Mouse (Mus musculus) liver, embryonic 12.5 days (tissue): ENCODE results near the gene Rnf40. TPM values are rescaled to one million over a fixed set of nuclear protein-coding genes. Genes with fewer than 3 reads are reported as not detected.

ENCODE experiments used
- ATAC-seq: fragments of 200-750 bp; cut with Nextera tagmentation; 2 replicates; pipeline ENCODE4 v1.8.0; 2017; ENCODE audit warnings: moderate number of reproducible peaks, mild to moderate bottlenecking, moderate library complexity
- H3K27ac ChIP-seq: fragments of 300-500 bp; sonication (generic); 2 replicates; pipeline ENCODE4 v1.5.1; 2016; ENCODE audit warnings: mild to moderate bottlenecking
- H3K27me3 ChIP-seq: fragments of 300-500 bp; sonication (generic); replicated peaks from 2 replicates; pipeline ENCODE4 v1.6.1; 2016; ENCODE audit warnings: mild to moderate bottlenecking, moderate library complexity
- H3K36me3 ChIP-seq: fragments of 300-500 bp; sonication (generic); 2 replicates; pipeline ENCODE4 v1.6.1; 2016; ENCODE audit warnings: mild to moderate bottlenecking, moderate library complexity
- H3K4me1 ChIP-seq: fragments of 300-500 bp; sonication (generic); 2 replicates; pipeline ENCODE4 v1.6.1; 2016
- H3K4me2 ChIP-seq: fragments of 300-500 bp; sonication (generic); 2 replicates; pipeline ENCODE4 v1.6.1; 2016; ENCODE audit warnings: mild to moderate bottlenecking, moderate library complexity
- H3K4me3 ChIP-seq: fragments of 300-500 bp; sonication (generic); 2 replicates; pipeline ENCODE4 v1.5.1; 2016; ENCODE audit warnings: mild to moderate bottlenecking, moderate library complexity
- H3K9ac ChIP-seq: fragments of 300-500 bp; sonication (generic); 2 replicates; pipeline ENCODE4 v1.6.1; 2016; ENCODE audit warnings: mild to moderate bottlenecking, moderate library complexity
- H3K9me3 ChIP-seq: fragments of 300-500 bp; sonication (generic); replicated peaks from 2 replicates; pipeline ENCODE4 v1.6.1; 2016; ENCODE audit warnings: mild to moderate bottlenecking, moderate library complexity
- WGBS: fragments of 180-500 bp; shearing (Covaris S2); methylation state at CpG from one replicate; pipeline ENCODE4 v1.1.7; 2016; ENCODE audit not compliant: insufficient replicate concordance; 5-methylcytosine and 5-hydroxymethylcytosine counted together
- polyA plus RNA-seq: library from polyadenylated mRNA; unstranded; fragments of >200 nt; fragmentation: Nextera tagmentation; extraction: Ambion mirVana; gene quantifications from 2 replicates; pipeline ENCODE4 v1.2.1, GENCODE M21; 2016

The Rnf40 gene
- 36.3 and 36.9 TPM in 2 replicates for polyA plus RNA-seq

- ATAC-seq = peak; percentile 91
- Histone ChIP-seq H3K36me3 (peaks cover 58% of the 10 kb centered on the region), H3K9me3 (no peaks in the 10 kb centered on the region), H3K27ac (peak within 1 kb of the TSS; percentile 80), H3K4me2 (peak within 1 kb of the TSS; percentile 79), H3K9ac (peak within 1 kb of the TSS; percentile 90), H3K27me3 (no peaks in the 10 kb centered on the region), H3K4me3 (peak within 1 kb of the TSS; percentile 91), H3K4me1 (peaks cover 51% of the 10 kb centered on the region)
- WGBS = 1% methylated on average over 50 of the region's 50 CpGs
Observed at GRCm38 (mm10) chr7:127588011-127588871, at the start of gene Rnf40, which contains the start of gene Ccdc189. Gene Rnf40 (plus strand): TSS chr7:127588767. Gene Ccdc189 (minus strand): TSS chr7:127588595.

- WGBS = 97% methylated on average over 3 of the region's 3 CpGs
Observed at GRCm38 (mm10) chr7:127541671-127542070, 46.9 kb upstream of the Rnf40 start.

GRCm38 (mm10) chr7:127549116-127549835 is 39.3 kb upstream of the Rnf40 start:
- H3K36me3 ChIP-seq = peaks cover 90% of the 10 kb centered on the region

More at GRCm38 (mm10) chr7:127541671-127542070, 46.9 kb upstream of the Rnf40 start:
- Histone ChIP-seq H3K9me3 (no peaks in the 10 kb centered on the region), H3K4me1 (no peaks in the 10 kb centered on the region), H3K27me3 (no peaks in the 10 kb centered on the region), H3K36me3 (peaks cover 97% of the 10 kb centered on the region), H3K4me3 (no peak overlapping the region), H3K4me2 (no peak overlapping the region), H3K9ac (no peak overlapping the region), H3K27ac (no peak overlapping the region)
- no peak for ATAC-seq

GRCm38 (mm10) chr7:127551558-127551957 is 37.0 kb upstream of the Rnf40 start:
- ATAC-seq = no peak
- 94% methylated on average over 8 of the region's 8 CpGs for WGBS

More at GRCm38 (mm10) chr7:127549116-127549835, 39.3 kb upstream of the Rnf40 start:
- 90% methylated on average over 15 of the region's 15 CpGs for WGBS
- no peak for ATAC-seq
- Histone ChIP-seq H3K9me3 (no peaks in the 10 kb centered on the region), H3K27me3 (no peaks in the 10 kb centered on the region), H3K27ac (no peak overlapping the region), H3K4me3 (no peak overlapping the region), H3K4me2 (no peak overlapping the region), H3K9ac (no peak overlapping the region), H3K4me1 (no peaks in the 10 kb centered on the region)

GRCm38 (mm10) chr7:127560580-127560979 is 28.0 kb upstream of the Rnf40 start:
- Histone ChIP-seq H3K9ac (no peak overlapping the region), H3K27ac (no peak overlapping the region), H3K4me1 (no peaks in the 10 kb centered on the region), H3K4me3 (no peak overlapping the region), H3K27me3 (no peaks in the 10 kb centered on the region), H3K36me3 (peaks cover 90% of the 10 kb centered on the region), H3K9me3 (no peaks in the 10 kb centered on the region), H3K4me2 (no peak overlapping the region)
- ATAC-seq = no peak
- 88% methylated on average over 11 of the region's 11 CpGs for WGBS

More at GRCm38 (mm10) chr7:127551558-127551957, 37.0 kb upstream of the Rnf40 start:
- no peak overlapping the region for H3K4me3 ChIP-seq
- no peak overlapping the region for H3K27ac ChIP-seq
- no peak overlapping the region for H3K4me2 ChIP-seq
- H3K27me3 ChIP-seq = no peaks in the 10 kb centered on the region
- no peaks in the 10 kb centered on the region for H3K4me1 ChIP-seq
- H3K9ac ChIP-seq = no peak overlapping the region
- no peaks in the 10 kb centered on the region for H3K9me3 ChIP-seq
- H3K36me3 ChIP-seq = peaks cover 90% of the 10 kb centered on the region

GRCm38 (mm10) chr7:127561340-127561858 is 27.2 kb upstream of the Rnf40 start, which contains the start of gene Tmem265:
Gene Tmem265 (plus strand): TSS chr7:127561390.
- Histone ChIP-seq H3K4me2 (no peak within 1 kb of the TSS), H3K36me3 (peaks cover 90% of the 10 kb centered on the region), H3K9ac (no peak within 1 kb of the TSS), H3K27me3 (no peaks in the 10 kb centered on the region), H3K27ac (no peak within 1 kb of the TSS), H3K4me3 (no peak within 1 kb of the TSS), H3K4me1 (no peaks in the 10 kb centered on the region), H3K9me3 (no peaks in the 10 kb centered on the region)
- no peak for ATAC-seq
- WGBS = 85% methylated on average over 5 of the region's 5 CpGs

GRCm38 (mm10) chr7:127564381-127565150 is 24.0 kb upstream of the Rnf40 start:
- ATAC-seq = no peak
- Histone ChIP-seq H3K4me3 (no peak overlapping the region), H3K9me3 (no peaks in the 10 kb centered on the region), H3K27me3 (no peaks in the 10 kb centered on the region), H3K36me3 (peaks cover 77% of the 10 kb centered on the region), H3K4me1 (no peaks in the 10 kb centered on the region), H3K9ac (no peak overlapping the region), H3K27ac (no peak overlapping the region), H3K4me2 (no peak overlapping the region)
- WGBS = 87% methylated on average over 6 of the region's 6 CpGs

GRCm38 (mm10) chr7:127572895-127573471 is 15.6 kb upstream of the Rnf40 start, which contains the start of gene Phkg2:
Gene Phkg2 (plus strand): TSS chr7:127573340.
- Histone ChIP-seq H3K4me2 (peak within 1 kb of the TSS; percentile 85), H3K4me1 (peaks cover 26% of the 10 kb centered on the region), H3K36me3 (peaks cover 25% of the 10 kb centered on the region), H3K27me3 (no peaks in the 10 kb centered on the region), H3K27ac (peak within 1 kb of the TSS; percentile 75), H3K9me3 (no peaks in the 10 kb centered on the region), H3K9ac (peak within 1 kb of the TSS; percentile 81), H3K4me3 (peak within 1 kb of the TSS; percentile 75)
- peak; percentile 97 for ATAC-seq
- WGBS = under 1% methylated on average over 17 of the region's 17 CpGs

GRCm38 (mm10) chr7:127573503-127574008 is 15.0 kb upstream of the Rnf40 start:
- peaks cover 31% of the 10 kb centered on the region for H3K36me3 ChIP-seq
- peaks cover 26% of the 10 kb centered on the region for H3K4me1 ChIP-seq
- H3K9me3 ChIP-seq = no peaks in the 10 kb centered on the region
- WGBS = under 1% methylated on average over 14 of the region's 28 CpGs
- H3K4me3 ChIP-seq = peak overlapping the region; percentile 75
- peak overlapping the region; percentile 81 for H3K9ac ChIP-seq
- H3K4me2 ChIP-seq = peak overlapping the region; percentile 85
- peak; percentile 48 for ATAC-seq
- peak overlapping the region; percentile 64 for H3K27ac ChIP-seq
- H3K27me3 ChIP-seq = no peaks in the 10 kb centered on the region

- ATAC-seq = no peak
- H3K27ac ChIP-seq = peak overlapping the region; percentile 19; the same call in 1 of the 2 replicates
- H3K9me3 ChIP-seq = no peaks in the 10 kb centered on the region
Observed at GRCm38 (mm10) chr7:127574115-127574514, 14.5 kb upstream of the Rnf40 start.

GRCm38 (mm10) chr7:127583260-127583659 is 5.3 kb upstream of the Rnf40 start:
- Histone ChIP-seq H3K9me3 (no peaks in the 10 kb centered on the region), H3K4me2 (no peak overlapping the region), H3K36me3 (peaks cover 67% of the 10 kb centered on the region), H3K27me3 (no peaks in the 10 kb centered on the region), H3K4me1 (peaks cover 37% of the 10 kb centered on the region), H3K27ac (no peak overlapping the region), H3K4me3 (no peak overlapping the region), H3K9ac (no peak overlapping the region)
- ATAC-seq = no peak
- WGBS = 90% methylated on average over 6 of the region's 6 CpGs

More at GRCm38 (mm10) chr7:127574115-127574514, 14.5 kb upstream of the Rnf40 start:
- WGBS = 15% methylated on average over 7 of the region's 7 CpGs
- H3K4me3 ChIP-seq = peak overlapping the region; percentile 75
- H3K9ac ChIP-seq = peak overlapping the region; percentile 81
- peaks cover 26% of the 10 kb centered on the region for H3K4me1 ChIP-seq
- H3K36me3 ChIP-seq = peaks cover 30% of the 10 kb centered on the region
- H3K4me2 ChIP-seq = peak overlapping the region; percentile 85
- H3K27me3 ChIP-seq = no peaks in the 10 kb centered on the region
